In the genomic region with DNA sequence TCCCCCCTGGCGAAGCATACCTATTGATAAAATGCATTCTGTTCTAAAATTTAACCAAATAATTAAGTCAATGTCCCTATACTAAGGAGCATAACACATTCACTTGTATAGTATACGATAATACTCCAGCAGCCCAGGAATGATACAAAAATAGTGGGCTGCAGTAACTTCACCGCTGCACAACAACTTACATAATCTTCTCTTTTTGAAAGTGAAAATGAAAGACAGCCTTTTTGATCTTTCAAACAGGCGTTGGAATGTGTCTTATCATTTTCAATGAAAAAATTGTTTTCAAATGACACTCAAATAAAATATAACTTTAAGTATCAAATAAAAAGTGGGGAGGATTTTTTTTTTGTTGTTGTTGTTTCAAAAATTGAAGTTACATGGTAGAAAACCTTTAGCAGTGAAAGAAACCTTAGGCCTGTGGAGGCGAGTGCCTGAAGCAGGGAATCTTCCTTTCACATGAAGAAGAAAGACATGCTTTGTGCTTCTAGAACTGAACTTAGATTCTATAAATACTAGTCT, we compare ENCODE assay signal across 18 mouse cellular contexts.
"Had no signal": no experiment of that assay in that cellular context is flagged by ENCODE, and none has a peak within 500 bp of the region (broad histone marks: within the 10 kb centered on the region; RNA-seq: fewer than 3 reads in every experiment).

No protein-coding gene starts in this region.

- DNase-seq: kidney, postnatal 10 days; kidney, postnatal 36 days; left cerebral cortex, postnatal 4 days; lung, adult 18-20 months; lung, postnatal 10 days; lung, postnatal 4 days; retina, postnatal 1 day; spleen, adult 18-20 months had no signal

- H3K36me3 ChIP-seq: kidney, embryonic 15.5 days; limb, embryonic 12.5 days; limb, embryonic 15.5 days; liver, embryonic 12.5 days; liver, embryonic 15.5 days; lung, embryonic 15.5 days; midbrain, embryonic 12.5 days; midbrain, embryonic 15.5 days; neural tube, embryonic 13.5 days; stomach, embryonic 15.5 days had no signal

- H3K4me2 ChIP-seq: kidney, embryonic 15.5 days; limb, embryonic 12.5 days; limb, embryonic 15.5 days; liver, embryonic 12.5 days; liver, embryonic 15.5 days; lung, embryonic 15.5 days; midbrain, embryonic 12.5 days; midbrain, embryonic 15.5 days; neural tube, embryonic 13.5 days; stomach, embryonic 15.5 days had no signal

- H3K9me3 ChIP-seq: kidney, embryonic 15.5 days; limb, embryonic 12.5 days; limb, embryonic 15.5 days; liver, embryonic 12.5 days; liver, embryonic 15.5 days; lung, embryonic 15.5 days; midbrain, embryonic 12.5 days; midbrain, embryonic 15.5 days; neural tube, embryonic 13.5 days; stomach, embryonic 15.5 days had no signal

- H3K27ac ChIP-seq: kidney, embryonic 15.5 days; limb, embryonic 12.5 days; limb, embryonic 15.5 days; liver, embryonic 12.5 days; liver, embryonic 15.5 days; lung, embryonic 15.5 days; midbrain, embryonic 12.5 days; midbrain, embryonic 15.5 days; neural tube, embryonic 13.5 days; stomach, embryonic 15.5 days had no signal

- ATAC-seq: liver, embryonic 12.5 days; midbrain, embryonic 15.5 days had no signal

- H3K4me3 ChIP-seq: kidney, embryonic 15.5 days; limb, embryonic 12.5 days; limb, embryonic 15.5 days; liver, embryonic 12.5 days; liver, embryonic 15.5 days; lung, embryonic 15.5 days; midbrain, embryonic 12.5 days; midbrain, embryonic 15.5 days; neural tube, embryonic 13.5 days; stomach, embryonic 15.5 days had no signal

- H3K27me3 ChIP-seq: kidney, embryonic 15.5 days; limb, embryonic 15.5 days; liver, embryonic 12.5 days; liver, embryonic 15.5 days; lung, embryonic 15.5 days; midbrain, embryonic 12.5 days; midbrain, embryonic 15.5 days; neural tube, embryonic 13.5 days; stomach, embryonic 15.5 days had no signal

- H3K9ac ChIP-seq: kidney, embryonic 15.5 days; limb, embryonic 12.5 days; limb, embryonic 15.5 days; liver, embryonic 12.5 days; liver, embryonic 15.5 days; lung, embryonic 15.5 days; midbrain, embryonic 12.5 days; midbrain, embryonic 15.5 days; neural tube, embryonic 13.5 days; stomach, embryonic 15.5 days had no signal

- H3K4me1 ChIP-seq: kidney, embryonic 15.5 days; limb, embryonic 12.5 days; limb, embryonic 15.5 days; liver, embryonic 12.5 days; liver, embryonic 15.5 days; lung, embryonic 15.5 days; midbrain, embryonic 12.5 days; midbrain, embryonic 15.5 days; neural tube, embryonic 13.5 days; stomach, embryonic 15.5 days had no signal
